Mouse (Mus musculus): ENCODE data around the gene Olig1.

The Olig1 gene

GRCm38 (mm10) chr16:91269468-91270211 lies at the start of gene Olig1:
TSS of gene Olig1 (plus strand) at chr16:91269772.
- DNase-seq (ENCODE audit: low read depth, low spot score) = peak; percentile 54

GRCm38 (mm10) chr16:91222171-91222642 lies 47.4 kb upstream of the Olig1 start:
- no peak for DNase-seq (ENCODE audit: low read depth, low spot score)

DNA sequence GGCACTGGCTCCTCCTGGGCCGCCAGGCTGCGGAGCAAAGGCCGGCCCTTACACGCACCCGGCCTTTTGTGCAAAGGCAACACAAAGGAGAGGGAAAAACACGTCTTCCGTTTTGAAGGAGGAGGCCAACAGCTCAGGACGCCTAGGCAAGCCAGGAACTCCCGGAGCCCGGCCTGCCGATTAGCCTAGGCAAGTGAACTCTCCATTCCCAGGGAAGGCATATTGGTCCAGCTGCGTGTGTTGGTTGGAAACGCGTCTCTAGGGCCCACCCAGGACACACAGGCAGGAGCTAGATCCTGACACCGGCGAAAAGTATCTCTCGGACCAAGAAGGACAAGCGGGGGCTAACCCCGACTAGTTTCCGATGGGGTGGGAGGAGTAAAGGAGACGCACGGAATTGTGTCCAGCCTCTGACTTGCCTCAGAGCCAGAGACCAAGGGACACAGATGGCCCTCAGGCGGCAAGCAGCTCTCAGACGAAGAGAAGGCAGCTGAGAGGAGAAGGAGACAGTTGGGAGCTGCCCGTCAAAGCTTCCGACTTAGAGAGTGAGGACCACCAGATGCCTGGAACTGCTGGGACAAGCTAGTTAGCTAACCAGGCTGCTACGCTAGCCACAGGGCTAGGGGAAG lies 46.8 kb upstream of the Olig1 start:
- no peak for DNase-seq (ENCODE audit: low read depth, low spot score)

DNA sequence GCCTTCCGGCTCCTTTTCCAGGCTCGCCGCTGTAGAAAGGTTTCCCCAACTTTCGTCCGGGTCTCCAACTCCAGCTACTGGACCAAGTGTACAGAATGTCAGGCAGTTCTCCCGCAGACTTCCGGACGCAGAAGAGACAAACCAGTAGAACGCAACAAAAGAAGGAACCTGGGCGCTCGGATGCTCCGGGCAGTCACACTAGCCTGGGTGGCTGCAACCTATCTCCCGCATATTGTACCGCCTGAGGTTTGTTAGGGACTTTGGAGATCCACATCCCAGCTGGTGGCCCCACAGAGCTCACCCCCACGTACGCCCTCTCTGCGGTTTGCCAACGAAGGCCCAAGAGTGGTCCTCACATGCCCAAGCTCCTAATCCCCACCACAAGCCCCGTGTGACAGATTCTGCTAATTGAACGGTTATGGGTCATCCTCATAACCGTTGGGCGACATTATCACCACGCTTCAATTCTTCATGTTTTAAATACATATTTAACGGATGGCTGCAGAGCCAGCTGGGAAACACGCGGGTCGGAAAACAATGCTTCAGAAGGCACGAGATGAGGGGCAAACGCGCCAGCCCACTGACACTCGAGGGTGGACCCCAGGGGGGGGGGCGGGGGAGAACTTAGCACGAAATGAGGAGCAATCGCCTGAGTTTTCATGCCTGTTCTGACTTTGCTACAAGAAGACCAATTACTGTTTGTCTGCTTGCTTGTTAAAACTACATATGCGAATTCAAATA lies 46.1 kb upstream of the Olig1 start:
- no peak for DNase-seq (ENCODE audit: low read depth, low spot score)

- no peak for DNase-seq (ENCODE audit: low read depth, low spot score)
Measured at GRCm38 (mm10) chr16:91224068-91224402, 45.5 kb upstream of the Olig1 start.

- no peak for DNase-seq (ENCODE audit: low read depth, low spot score)
Measured at GRCm38 (mm10) chr16:91224481-91225232, 44.9 kb upstream of the Olig1 start.

DNA sequence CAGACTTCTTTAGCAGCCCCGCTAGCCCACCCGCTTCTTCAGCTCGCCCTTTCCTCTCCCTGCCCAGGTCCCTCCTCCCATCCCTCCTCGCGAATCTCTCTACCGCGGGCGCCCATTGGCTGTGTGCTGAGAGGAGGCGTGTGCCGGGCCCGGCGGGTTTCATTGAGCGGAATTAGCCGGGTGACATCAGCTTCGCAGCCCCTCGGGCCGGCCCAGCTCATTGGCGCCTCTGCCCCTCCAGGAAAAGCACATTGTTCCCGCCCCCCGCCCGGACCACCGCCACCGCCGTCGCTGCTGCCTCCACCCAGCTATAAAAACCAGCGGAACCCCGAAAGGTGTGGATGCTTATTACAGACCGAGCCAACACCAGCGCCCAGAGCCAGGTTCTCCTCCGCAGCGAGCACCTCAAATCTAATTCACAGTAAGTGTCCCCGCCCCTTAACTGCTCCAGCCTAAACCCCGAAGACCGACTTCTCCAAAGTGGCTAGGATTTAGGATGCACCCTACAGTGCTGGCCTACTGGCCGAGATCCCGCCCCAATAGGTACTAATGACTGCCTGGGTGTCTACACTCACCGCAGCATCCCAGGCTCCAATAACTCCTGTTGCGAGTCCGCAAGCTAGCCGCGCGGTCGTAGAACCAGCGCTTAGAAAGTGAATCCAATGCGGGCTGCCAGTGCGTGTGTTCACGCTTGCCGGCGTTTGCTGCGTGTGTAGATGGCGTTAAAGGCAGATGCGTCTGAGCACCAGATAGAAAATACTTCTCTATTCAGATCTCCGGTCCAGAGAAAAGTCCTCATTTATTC lies 44.1 kb upstream of the Olig1 start, which contains the start of gene Olig2:
Gene Olig2 (plus strand): TSS at position 225 of the 805 bp plus-strand sequence.
- DNase-seq (ENCODE audit: low read depth, low spot score) = no peak

- no peak for DNase-seq (ENCODE audit: low read depth, low spot score)
Measured at GRCm38 (mm10) chr16:91226038-91226882, 43.3 kb upstream of the Olig1 start.

GRCm38 (mm10) chr16:91226883-91227759 lies 42.5 kb upstream of the Olig1 start:
- DNase-seq (ENCODE audit: low read depth, low spot score) = no peak

DNA sequence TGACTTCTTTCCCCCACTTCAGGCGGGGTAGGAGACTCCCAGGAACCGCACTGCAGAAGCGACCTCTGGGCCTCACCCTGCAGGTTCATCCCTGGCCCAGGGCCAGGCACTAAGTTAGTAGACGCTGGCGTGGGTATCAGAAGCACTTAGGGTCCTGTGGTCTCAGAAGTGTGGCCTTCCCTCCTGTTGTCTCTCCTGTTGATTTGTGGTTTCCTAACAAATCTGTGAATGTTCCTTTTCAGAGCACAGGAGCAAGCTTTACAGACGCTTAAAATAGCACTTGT lies 41.9 kb upstream of the Olig1 start:
- DNase-seq (ENCODE audit: low read depth, low spot score) = no peak

DNA sequence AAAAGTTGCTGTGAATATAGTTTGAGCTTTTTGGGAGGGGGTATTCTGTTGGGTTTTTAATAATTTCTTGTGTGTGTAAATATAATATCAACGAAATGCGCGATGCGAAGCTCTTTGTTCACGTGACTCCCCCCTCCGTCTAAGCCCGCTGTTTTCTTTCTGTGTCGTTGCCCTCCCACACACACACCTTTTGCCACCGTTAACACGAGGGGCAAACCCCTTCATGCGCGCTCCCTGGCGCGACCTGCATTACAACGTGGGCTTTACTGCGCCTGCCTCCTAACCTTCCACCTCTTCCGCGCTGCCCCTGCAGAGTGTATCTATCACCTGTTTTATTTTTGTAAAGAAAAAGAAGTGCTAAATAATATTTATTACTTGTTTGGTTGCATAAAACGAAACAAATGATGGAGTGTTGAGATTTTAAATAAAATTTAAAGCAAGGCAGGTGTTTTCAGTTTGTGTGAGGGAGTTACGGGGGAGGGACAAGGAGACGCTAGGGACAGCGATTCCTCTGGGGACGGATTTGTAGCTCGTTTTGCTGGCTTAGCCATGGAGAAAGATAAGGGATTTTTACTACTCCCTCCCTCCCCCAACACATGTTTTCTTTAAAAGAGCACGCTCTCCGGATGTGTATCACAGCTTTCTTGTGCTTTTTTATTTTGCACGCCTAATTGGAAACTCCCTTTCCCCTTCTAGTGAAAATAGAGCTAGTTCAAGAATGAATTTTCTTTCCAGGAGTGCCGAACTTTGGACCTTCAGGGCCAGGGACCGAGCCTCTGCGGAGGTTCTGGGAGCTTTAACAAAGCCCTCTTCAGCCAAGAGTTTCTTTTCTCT lies 41.1 kb upstream of the Olig1 start:
- DNase-seq (ENCODE audit: low read depth, low spot score) = no peak

GRCm38 (mm10) chr16:91229072-91229348 lies 40.6 kb upstream of the Olig1 start:
- DNase-seq (ENCODE audit: low read depth, low spot score) = no peak

DNA sequence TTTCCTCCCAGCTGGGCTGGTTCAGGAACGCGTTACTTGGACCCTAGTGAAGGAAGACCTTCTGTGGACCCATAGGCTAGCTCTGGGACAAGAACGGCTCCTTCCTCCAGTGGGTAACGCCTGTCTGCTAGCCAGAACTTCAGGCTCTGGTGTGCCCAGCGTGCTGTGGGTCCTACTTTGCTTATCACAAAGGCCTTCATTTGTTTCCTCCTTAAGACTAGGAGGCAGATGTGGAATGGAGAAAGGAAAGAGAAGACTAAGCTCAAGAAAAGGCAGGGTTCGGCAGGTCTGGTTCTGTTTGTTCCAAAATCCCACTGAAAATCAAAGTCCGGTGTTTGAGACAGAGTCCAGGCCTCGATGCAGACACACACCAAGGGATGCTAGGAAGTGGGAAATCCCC lies 39.9 kb upstream of the Olig1 start:
- DNase-seq (ENCODE audit: low read depth, low spot score) = no peak

DNA sequence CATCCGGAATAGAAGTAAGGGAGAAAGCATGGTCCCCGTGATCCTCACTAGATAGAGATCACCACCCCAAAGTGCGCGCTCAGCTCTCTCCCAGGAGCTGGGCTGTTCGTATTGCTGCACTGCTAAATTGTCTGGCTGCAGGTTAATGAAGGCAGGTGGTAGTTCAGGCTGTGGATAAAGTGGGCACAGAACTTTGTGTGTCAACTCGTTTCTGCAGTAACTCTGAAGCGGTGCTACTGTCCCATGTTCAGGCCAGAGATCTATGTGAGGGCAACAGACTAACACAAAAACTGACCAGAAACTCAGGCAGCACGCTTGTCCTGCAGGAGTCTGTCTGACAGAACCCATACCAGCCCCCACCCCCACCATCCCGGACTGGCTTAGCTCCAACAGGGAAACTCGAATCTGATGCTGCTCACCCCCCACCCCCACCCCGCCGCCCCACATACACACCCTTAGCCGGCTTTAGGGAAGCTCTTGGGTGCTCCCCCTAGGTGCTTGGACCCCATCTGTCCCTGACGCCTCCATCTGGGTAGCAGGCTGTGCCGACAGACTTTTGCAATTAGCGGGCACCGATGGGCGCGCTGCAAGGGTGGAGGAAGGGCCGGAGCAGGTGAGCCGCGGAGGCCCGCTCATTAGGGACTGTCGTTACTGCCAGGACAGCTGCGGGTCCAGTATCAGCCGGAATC lies 37.6 kb upstream of the Olig1 start:
- DNase-seq (ENCODE audit: low read depth, low spot score) = no peak

- DNase-seq (ENCODE audit: low read depth, low spot score) = no peak
Measured at GRCm38 (mm10) chr16:91232470-91233240, 36.9 kb upstream of the Olig1 start.

- no peak for DNase-seq (ENCODE audit: low read depth, low spot score)
Measured at GRCm38 (mm10) chr16:91233241-91233944, 36.2 kb upstream of the Olig1 start.

DNA sequence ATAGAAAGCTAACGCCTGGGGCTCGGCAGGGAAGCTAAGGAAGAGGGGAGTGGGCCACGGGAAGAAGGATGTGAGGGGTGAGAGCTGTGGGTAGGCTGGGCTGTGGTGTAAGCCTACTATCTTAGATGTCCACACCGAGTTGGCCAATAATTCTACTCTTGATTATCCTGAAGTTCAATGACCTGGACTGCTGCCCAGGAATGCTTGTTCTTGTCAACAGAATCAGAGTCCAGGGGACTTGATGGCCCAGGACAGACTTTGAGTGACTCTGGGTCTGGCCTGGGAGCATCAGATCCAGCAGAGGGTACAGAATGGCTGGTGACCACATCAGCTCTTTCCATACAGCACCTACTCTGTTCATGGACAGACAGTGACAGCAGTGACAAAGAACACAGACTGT lies 30.5 kb upstream of the Olig1 start:
- no peak for DNase-seq (ENCODE audit: low read depth, low spot score)
